In the genomic region with DNA sequence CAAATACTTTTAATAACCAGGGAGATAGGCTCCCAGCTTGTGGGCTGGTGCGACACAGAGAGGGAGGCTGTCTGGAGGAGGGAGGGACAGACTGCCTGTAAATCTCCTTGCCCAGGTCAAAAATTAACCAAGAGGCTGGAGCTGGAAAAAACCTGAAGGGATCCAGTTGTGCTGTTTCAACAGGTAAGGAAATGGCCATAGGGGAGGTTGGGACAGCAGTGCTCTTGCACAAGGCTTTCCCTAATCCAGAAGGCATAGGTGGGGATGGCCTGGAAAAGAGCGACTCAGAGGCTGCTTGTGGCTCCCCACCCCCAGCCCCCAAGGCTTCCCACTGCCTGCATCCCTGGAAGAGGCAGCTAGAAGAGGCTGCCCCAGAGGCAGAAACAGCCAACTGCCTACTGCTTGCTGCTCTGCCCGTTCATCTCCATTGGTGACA, we compare ENCODE assay signal across 18 mouse cellular contexts. TPM values are rescaled to one million over a fixed set of nuclear protein-coding genes. Genes with fewer than 3 reads are reported as not detected.
DNase-seq lines count a peak whose midpoint lies in the region; ATAC-seq and TF ChIP-seq lines count a peak whose summit lies in the region.
"Had no signal": no experiment of that assay in that cellular context is flagged by ENCODE, and none has a peak within 500 bp of the region (broad histone marks: within the 10 kb centered on the region; RNA-seq: fewer than 3 reads in every experiment).

No protein-coding gene starts in this region.

- peak overlapping the region; percentile 59 for H3K27ac ChIP-seq in heart, embryonic 10.5 days
- H3K27ac ChIP-seq in liver, postnatal 0 days (ENCODE audit: low read depth): peak overlapping the region; percentile 71
- H3K27ac ChIP-seq: hindbrain, embryonic 10.5 days; left cerebral cortex, adult 2 months had no signal

- H3K27me3 ChIP-seq in heart, embryonic 10.5 days (ENCODE audit: insufficient read depth, poor library complexity, severe bottlenecking): no peaks in the 10 kb centered on the region
- H3K27me3 ChIP-seq in liver, postnatal 0 days (ENCODE audit: insufficient read depth, low read length): no peaks in the 10 kb centered on the region
- H3K27me3 ChIP-seq: megakaryocyte, embryonic 14.5 days had no signal

- no peak for TF ChIP-seq EP300 in liver, postnatal 0 days (IDR thresholded peaks at IDR 0.05; ENCODE audit: low read depth)

- 44% methylated on average over 3 of the region's 3 CpGs for whole genome bisulfite sequencing in heart, embryonic 10.5 days
- 46% methylated on average over 3 of the region's 3 CpGs for WGBS in liver, postnatal 0 days (ENCODE audit: insufficient replicate concordance)

- no peak overlapping the region for H3K9ac ChIP-seq in liver, postnatal 0 days (replicated peaks)

- H3K36me3 ChIP-seq in heart, embryonic 10.5 days: no peaks in the 10 kb centered on the region
- no peaks in the 10 kb centered on the region for H3K36me3 ChIP-seq in liver, postnatal 0 days (replicated peaks; ENCODE audit: insufficient read depth, low read length)
- H3K36me3 ChIP-seq: hindbrain, embryonic 10.5 days had no signal

- TF ChIP-seq CTCF in liver, postnatal 0 days (IDR thresholded peaks at IDR 0.05; ENCODE audit: low read depth): no peak

- peak overlapping the region; percentile 33; the same call in 1 of the 2 replicates for H3K4me2 ChIP-seq in liver, postnatal 0 days (ENCODE audit: low read depth, low read length)

- no peaks in the 10 kb centered on the region for H3K9me3 ChIP-seq in heart, embryonic 10.5 days
- 0 out of 2 replicates have a peak, but pooled peaks cover 1% of the 10 kb centered on the region for H3K9me3 ChIP-seq in liver, postnatal 0 days (ENCODE audit: low read length)
- H3K9me3 ChIP-seq: hindbrain, embryonic 10.5 days had no signal

- DNase-seq in heart, embryonic 10.5 days (ENCODE audit: low spot score): peak; percentile 63
- no peak for DNase-seq in heart, postnatal 14 days
- peak; percentile 93 for DNase-seq in gonadal fat pad, adult 2 months (ENCODE audit: low read depth)
- peak; percentile 91 for DNase-seq in kidney, adult 9 months
- DNase-seq in liver, postnatal 0 days: peak; percentile 31
- DNase-seq in left cerebral cortex, postnatal 4 days: no peak
- DNase-seq in cerebellum, adult 9-11 months: no peak

- no peak overlapping the region for H3K4me3 ChIP-seq in heart, embryonic 10.5 days
- no peak overlapping the region for H3K4me3 ChIP-seq in liver, postnatal 0 days (ENCODE audit: low read depth, low read length)
- H3K4me3 ChIP-seq: hindbrain, embryonic 10.5 days; left cerebral cortex, adult 2 months had no signal

- intact Hi-C loops in heart, postnatal 14 days (cut with DNase I): no loop called here
- intact Hi-C loops in left cerebral cortex, postnatal 4 days (cut with DNase I): no loop called here

- H3K4me1 ChIP-seq in heart, embryonic 10.5 days: peaks cover 46% of the 10 kb centered on the region
- peaks cover 28% of the 10 kb centered on the region for H3K4me1 ChIP-seq in liver, postnatal 0 days (ENCODE audit: insufficient read depth)

- ATAC-seq in liver, postnatal 0 days: peak; percentile 85
- ATAC-seq in monocyte, adult 5-6 weeks (replicated peaks; ENCODE audit: insufficient number of reproducible peaks, low FRiP score, low TSS enrichment, poor library complexity, severe bottlenecking): no peak

RNA-seq across cellular contexts. Expression of gene Ankdd1b, which starts 38.6 kb away (rescaled TPM):
- 0.24 and 0.31 TPM in 2 replicates for polyA plus RNA-seq in heart, embryonic 10.5 days (2016; fragmentation: Nextera tagmentation; extraction: Ambion mirVana)
- under 1 TPM; 0.24 to 0.29 TPM for total RNA-seq in heart, postnatal 14 days (2021)
- polyA plus RNA-seq in gonadal fat pad, adult 2 months (2012; rRNA removed): 0.55 and 0.88 TPM in 2 replicates
- polyA plus RNA-seq in liver, postnatal 0 days (2015; fragmentation: Nextera tagmentation; extraction: Ambion mirVana): not detected in 2 replicates
- total RNA-seq in left cerebral cortex, postnatal 4 days (2021): not detected
- total RNA-seq in monocyte, adult 5-6 weeks (2017): 0.19 TPM in 1 of 3 replicates, not detected in the others
- polyA plus RNA-seq: embryonic facial prominence, embryonic 11.5 days; forebrain, embryonic 11.5 days; hindbrain, embryonic 10.5 days had no signal

RNA-seq across cellular contexts. Expression of gene Poc5, which starts 44.3 kb away (rescaled TPM):
- 13.3 TPM in 2 replicates for polyA plus RNA-seq in heart, embryonic 10.5 days (2016; fragmentation: Nextera tagmentation; extraction: Ambion mirVana)
- 10 to 100 TPM; 12.4 to 13.8 TPM for total RNA-seq in heart, postnatal 14 days (2021)
- polyA plus RNA-seq in gonadal fat pad, adult 2 months (2012; rRNA removed): 6.5 and 8.5 TPM in 2 replicates
- polyA plus RNA-seq in liver, postnatal 0 days (2015; fragmentation: Nextera tagmentation; extraction: Ambion mirVana): 3.7 and 4.2 TPM in 2 replicates
- total RNA-seq in left cerebral cortex, postnatal 4 days (2021): 10 to 100 TPM; 33.6 to 35.3 TPM
- 8.9 to 26.0 TPM (median 24.2 TPM) in 3 replicates for total RNA-seq in monocyte, adult 5-6 weeks (2017)

RNA-seq across cellular contexts. Expression of gene Gm17622, which starts 58.1 kb away (rescaled TPM):
- polyA plus RNA-seq in heart, embryonic 10.5 days (2016; fragmentation: Nextera tagmentation; extraction: Ambion mirVana): not detected in 2 replicates
- total RNA-seq in heart, postnatal 14 days (2021): not detected
- polyA plus RNA-seq in gonadal fat pad, adult 2 months (2012; rRNA removed): not detected in 2 replicates
- not detected in 2 replicates for polyA plus RNA-seq in liver, postnatal 0 days (2015; fragmentation: Nextera tagmentation; extraction: Ambion mirVana)
- total RNA-seq in left cerebral cortex, postnatal 4 days (2021): not detected
- not detected in 3 replicates for total RNA-seq in monocyte, adult 5-6 weeks (2017)
- total RNA-seq: ES-E14; left cerebral cortex, adult 2 months had no signal
- polyA plus RNA-seq: embryonic facial prominence, embryonic 11.5 days; forebrain, embryonic 11.5 days; heart, embryonic 11.5 days; hindbrain, embryonic 10.5 days; large intestine, adult 2 months; limb, embryonic 14.5 days; testis, adult 2 months had no signal

Comparison
In these comparisons a context has a peak if more than half of its experiments do, and no peak if none do; other contexts are left out.
1. DNase-seq: peak in heart, embryonic 10.5 days (single experiment), gonadal fat pad, adult 2 months (single experiment), kidney, adult 9 months (single experiment) and liver, postnatal 0 days (single experiment); none in heart, postnatal 14 days (0 of 2), left cerebral cortex, postnatal 4 days (single experiment) and cerebellum, adult 9-11 months (single experiment).